Mouse (Mus musculus) cortical plate, adult 2 months (tissue): ENCODE measurements around the gene Serpina5. TPM values are rescaled to one million over a fixed set of nuclear protein-coding genes. Genes with fewer than 3 reads are reported as not detected.

Experiments used
- H3K27ac ChIP-seq: fragments of 200-500 bp; 2 replicates; pipeline ENCODE4 v1.5.1; 2012; ENCODE audit warnings: low read length, control low read depth, inconsistent platforms; ENCODE audit not compliant: insufficient read depth
- H3K4me1 ChIP-seq: fragments of 200-500 bp; 2 replicates; pipeline ENCODE4 v1.6.1; 2011; ENCODE audit warnings: low read length; ENCODE audit not compliant: control insufficient read depth, insufficient read depth
- H3K4me3 ChIP-seq: fragments of 200-500 bp; 2 replicates; pipeline ENCODE4 v1.5.1; 2011; ENCODE audit warnings: mild to moderate bottlenecking, low read length, control low read depth; ENCODE audit not compliant: insufficient read depth
- CTCF ChIP-seq: fragments of 200-500 bp; IDR thresholded peaks from 2 replicates; pipeline ENCODE4 v1.5.1; 2011; ENCODE audit warnings: mild to moderate bottlenecking, control low read depth, low read length; ENCODE audit not compliant: insufficient read depth; ENCODE audit errors: extremely low read depth
- POLR2A ChIP-seq: fragments of 200-500 bp; IDR thresholded peaks from 2 replicates; pipeline ENCODE4 v1.6.1; 2011; ENCODE audit warnings: mild to moderate bottlenecking, low read length, control low read depth; ENCODE audit not compliant: insufficient read depth; ENCODE audit errors: extremely low read depth
- polyA plus RNA-seq: library from polyadenylated mRNA; depleted of rRNA; stranded (reverse); fragments of >200 nt; gene quantifications from 2 replicates; pipeline ENCODE4 v1.2.3, GENCODE M21; 2012; rRNA removed

Serpina5 gene
- not detected in 2 replicates for polyA plus RNA-seq

- TF ChIP-seq POLR2A (no peak), CTCF (no peak)
- Histone ChIP-seq H3K4me1 (no peaks in the 10 kb centered on the region), H3K4me3 (no peak within 1 kb of the TSS), H3K27ac (no peak within 1 kb of the TSS)
Observed at GRCm38 (mm10) chr12:104100768-104101167, at the start of gene Serpina5. Gene Serpina5, plus strand, starts transcription at chr12:104101113.

- Histone ChIP-seq H3K4me1 (peaks cover 3% of the 10 kb centered on the region; the same call in 1 of the 2 replicates), H3K4me3 (no peak overlapping the region), H3K27ac (no peak overlapping the region)
- TF ChIP-seq POLR2A (no peak), CTCF (no peak)
Observed at GRCm38 (mm10) chr12:104053995-104054394, 46.9 kb upstream of the Serpina5 start.

GRCm38 (mm10) chr12:104055755-104056154, 45.2 kb upstream of the Serpina5 start:
- H3K4me3 ChIP-seq = no peak overlapping the region
- no peak for TF ChIP-seq CTCF
- no peak for TF ChIP-seq POLR2A
- H3K4me1 ChIP-seq = peaks cover 4% of the 10 kb centered on the region
- no peak overlapping the region for H3K27ac ChIP-seq

GRCm38 (mm10) chr12:104057050-104057449, 43.9 kb upstream of the Serpina5 start:
- no peak for TF ChIP-seq CTCF
- no peak for TF ChIP-seq POLR2A
- H3K4me3 ChIP-seq = no peak overlapping the region
- H3K4me1 ChIP-seq = peaks cover 4% of the 10 kb centered on the region
- no peak overlapping the region for H3K27ac ChIP-seq

GRCm38 (mm10) chr12:104057531-104057930, 43.4 kb upstream of the Serpina5 start:
- peaks cover 4% of the 10 kb centered on the region for H3K4me1 ChIP-seq
- TF ChIP-seq CTCF = no peak
- no peak for TF ChIP-seq POLR2A
- no peak overlapping the region for H3K4me3 ChIP-seq
- no peak overlapping the region for H3K27ac ChIP-seq

GRCm38 (mm10) chr12:104060126-104060525, 40.8 kb upstream of the Serpina5 start:
- TF ChIP-seq POLR2A = no peak
- no peak for TF ChIP-seq CTCF
- Histone ChIP-seq H3K27ac (no peak overlapping the region), H3K4me3 (no peak overlapping the region), H3K4me1 (peaks cover 6% of the 10 kb centered on the region)

GRCm38 (mm10) chr12:104061862-104062261, 39.1 kb upstream of the Serpina5 start:
- no peak overlapping the region for H3K27ac ChIP-seq

GRCm38 (mm10) chr12:104064532-104064931, 36.4 kb upstream of the Serpina5 start:
- H3K27ac ChIP-seq = peak overlapping the region; percentile 68; the same call in 1 of the 2 replicates
- no peak overlapping the region for H3K4me3 ChIP-seq
- H3K4me1 ChIP-seq = peaks cover 4% of the 10 kb centered on the region; the same call in 1 of the 2 replicates
- TF ChIP-seq CTCF (no peak), POLR2A (no peak)

More at GRCm38 (mm10) chr12:104061862-104062261, 39.1 kb upstream of the Serpina5 start:
- TF ChIP-seq POLR2A (no peak), CTCF (no peak)
- Histone ChIP-seq H3K4me3 (no peak overlapping the region), H3K4me1 (peaks cover 6% of the 10 kb centered on the region)

- no peak for TF ChIP-seq CTCF
- no peak for TF ChIP-seq POLR2A
- H3K4me1 ChIP-seq = peaks cover 4% of the 10 kb centered on the region; the same call in 1 of the 2 replicates
Observed at GRCm38 (mm10) chr12:104064996-104065395, 35.9 kb upstream of the Serpina5 start.

GRCm38 (mm10) chr12:104066241-104066640, 34.7 kb upstream of the Serpina5 start:
- H3K27ac ChIP-seq = no peak overlapping the region
- H3K4me3 ChIP-seq = no peak overlapping the region
- peak; percentile 61 for TF ChIP-seq CTCF
- no peak for TF ChIP-seq POLR2A
- H3K4me1 ChIP-seq = peaks cover 2% of the 10 kb centered on the region; the same call in 1 of the 2 replicates

More at GRCm38 (mm10) chr12:104064996-104065395, 35.9 kb upstream of the Serpina5 start:
- H3K27ac ChIP-seq = peak overlapping the region; percentile 68; the same call in 1 of the 2 replicates
- H3K4me3 ChIP-seq = no peak overlapping the region

GRCm38 (mm10) chr12:104067549-104067948, 33.4 kb upstream of the Serpina5 start:
- H3K27ac ChIP-seq = no peak overlapping the region

More at GRCm38 (mm10) chr12:104067549-104067948, 33.4 kb upstream of the Serpina5 start:
- TF ChIP-seq CTCF = no peak
- TF ChIP-seq POLR2A = no peak
- no peak overlapping the region for H3K4me3 ChIP-seq
- peaks cover 2% of the 10 kb centered on the region; the same call in 1 of the 2 replicates for H3K4me1 ChIP-seq
